Mouse (Mus musculus) kidney, embryonic 14.5 days (tissue): ENCODE measurements around the gene Pxn. TPM values are rescaled to one million over a fixed set of nuclear protein-coding genes. Genes with fewer than 3 reads are reported as not detected.
"Not testable (repeated sequence)": the region's sequence is repeated elsewhere in the genome, so short reads cannot be mapped to it uniquely, and the experiment has no call there.

Source experiments
- ATAC-seq: fragments of 200-750 bp; cut with Nextera tagmentation; 2 replicates; pipeline ENCODE4 v1.8.0; 2017; ENCODE audit warnings: moderate number of reproducible peaks, mild to moderate bottlenecking, moderate TSS enrichment, moderate library complexity; ENCODE audit not compliant: low FRiP score, low TSS enrichment
- H3K27ac ChIP-seq: fragments of 300-500 bp; sonication (generic); 2 replicates; pipeline ENCODE4 v1.5.1; 2014; ENCODE audit warnings: low read depth, mild to moderate bottlenecking, low read length, moderate library complexity, mixed read lengths
- H3K27me3 ChIP-seq: fragments of 300-500 bp; sonication (generic); 2 replicates; pipeline ENCODE4 v1.6.1; 2014; ENCODE audit warnings: mild to moderate bottlenecking, low read length; ENCODE audit not compliant: control insufficient read depth, insufficient read depth
- H3K36me3 ChIP-seq: fragments of 300-500 bp; sonication (generic); 2 replicates; pipeline ENCODE4 v1.6.1; 2014; ENCODE audit warnings: low read length, mixed read lengths; ENCODE audit not compliant: control insufficient read depth, insufficient read depth
- H3K4me1 ChIP-seq: fragments of 300-500 bp; sonication (generic); 2 replicates; pipeline ENCODE4 v1.6.1; 2014; ENCODE audit warnings: low read length, mixed read lengths; ENCODE audit not compliant: control insufficient read depth, insufficient read depth
- H3K4me2 ChIP-seq: fragments of 300-500 bp; sonication (generic); replicated peaks from 2 replicates; pipeline ENCODE4 v1.6.1; 2014; ENCODE audit warnings: low read depth, mild to moderate bottlenecking, low read length
- H3K4me3 ChIP-seq: fragments of 300-500 bp; sonication (generic); 2 replicates; pipeline ENCODE4 v1.5.1; 2014; ENCODE audit warnings: mild to moderate bottlenecking, low read length
- H3K9ac ChIP-seq: fragments of 300-500 bp; sonication (generic); 2 replicates; pipeline ENCODE4 v1.6.1; 2014; ENCODE audit warnings: low read depth, mild to moderate bottlenecking, low read length, moderate library complexity
- H3K9me3 ChIP-seq: fragments of 300-500 bp; sonication (generic); 2 replicates; pipeline ENCODE4 v1.6.1; 2016; ENCODE audit warnings: low read length; ENCODE audit not compliant: control insufficient read depth
- WGBS: fragments of 180-500 bp; shearing (Covaris S2); extraction: QIAGEN DNeasy Blood & Tissue Kit; methylation state at CpG from one replicate; pipeline ENCODE4 v1.1.7; 2014; 5-methylcytosine and 5-hydroxymethylcytosine counted together
- polyA plus RNA-seq: library from polyadenylated mRNA; unstranded; fragments of >200 nt; fragmentation: Nextera tagmentation; extraction: Ambion mirVana; gene quantifications from 2 replicates; pipeline ENCODE4 v1.2.1, GENCODE M21; 2014

The Pxn gene
- polyA plus RNA-seq, 1 experiment from 2014 or later, result 22.4 TPM

DNA sequence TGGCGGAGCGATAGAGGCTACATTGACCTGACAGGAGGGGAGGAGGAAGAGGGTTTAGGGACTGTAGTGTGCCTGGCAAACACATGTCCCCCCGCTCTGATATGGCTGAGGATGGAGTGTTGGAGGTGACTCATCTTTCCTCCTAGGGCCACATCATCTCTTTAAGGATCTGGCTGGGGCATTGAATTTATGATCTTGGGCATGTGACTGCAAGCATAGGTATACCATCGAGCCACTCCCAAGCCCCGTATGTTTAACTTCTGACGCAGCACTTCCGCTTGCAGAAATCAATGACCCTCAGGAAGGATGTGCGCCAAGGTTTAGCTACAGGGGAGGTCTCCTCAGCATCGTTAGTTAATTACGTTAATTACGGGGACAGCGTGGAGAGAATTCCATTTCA is 3.4 kb upstream of the Pxn start:
- H3K9me3 ChIP-seq, result no peaks in the 10 kb centered on the region
- peaks cover 9% of the 10 kb centered on the region for H3K4me1 ChIP-seq
- H3K9ac ChIP-seq, result no peak overlapping the region
- H3K4me3 ChIP-seq, result no peak overlapping the region
- WGBS, result 67% methylated on average over 12 of the region's 12 CpGs
- H3K27me3 ChIP-seq, result no peaks in the 10 kb centered on the region
- H3K4me2 ChIP-seq, result no peak overlapping the region
- ATAC-seq, result no peak
- no peaks in the 10 kb centered on the region for H3K36me3 ChIP-seq
- H3K27ac ChIP-seq, result no peak overlapping the region

DNA sequence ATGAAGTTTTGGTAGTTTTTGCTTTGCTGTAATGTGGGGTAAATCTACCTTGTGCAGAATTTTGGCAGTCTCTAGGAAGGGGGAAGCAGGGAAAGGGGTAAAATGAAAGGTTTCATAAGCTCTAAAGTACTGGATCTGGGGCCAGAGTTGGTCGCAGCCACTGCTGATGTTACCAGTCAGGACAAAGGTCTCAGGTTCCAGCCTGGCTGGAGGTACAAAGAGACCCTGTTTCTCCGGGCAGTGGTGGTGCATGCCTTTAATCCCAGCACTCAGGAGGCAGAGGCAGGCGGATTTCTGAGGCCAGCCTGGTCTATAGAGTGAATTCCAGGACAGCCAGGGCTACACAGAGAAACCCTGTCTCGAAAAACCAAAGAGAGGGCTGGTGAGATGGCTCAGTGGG is 859 bp upstream of the Pxn start:
- not testable (repeated sequence) for H3K27me3 ChIP-seq, H3K27ac ChIP-seq, H3K9me3 ChIP-seq, H3K4me2 ChIP-seq, H3K36me3 ChIP-seq, H3K9ac ChIP-seq, H3K4me3 ChIP-seq, ATAC-seq
- peaks cover 34% of the 10 kb centered on the region for H3K4me1 ChIP-seq
- WGBS, result 74% methylated on average over 4 of the region's 4 CpGs

DNA sequence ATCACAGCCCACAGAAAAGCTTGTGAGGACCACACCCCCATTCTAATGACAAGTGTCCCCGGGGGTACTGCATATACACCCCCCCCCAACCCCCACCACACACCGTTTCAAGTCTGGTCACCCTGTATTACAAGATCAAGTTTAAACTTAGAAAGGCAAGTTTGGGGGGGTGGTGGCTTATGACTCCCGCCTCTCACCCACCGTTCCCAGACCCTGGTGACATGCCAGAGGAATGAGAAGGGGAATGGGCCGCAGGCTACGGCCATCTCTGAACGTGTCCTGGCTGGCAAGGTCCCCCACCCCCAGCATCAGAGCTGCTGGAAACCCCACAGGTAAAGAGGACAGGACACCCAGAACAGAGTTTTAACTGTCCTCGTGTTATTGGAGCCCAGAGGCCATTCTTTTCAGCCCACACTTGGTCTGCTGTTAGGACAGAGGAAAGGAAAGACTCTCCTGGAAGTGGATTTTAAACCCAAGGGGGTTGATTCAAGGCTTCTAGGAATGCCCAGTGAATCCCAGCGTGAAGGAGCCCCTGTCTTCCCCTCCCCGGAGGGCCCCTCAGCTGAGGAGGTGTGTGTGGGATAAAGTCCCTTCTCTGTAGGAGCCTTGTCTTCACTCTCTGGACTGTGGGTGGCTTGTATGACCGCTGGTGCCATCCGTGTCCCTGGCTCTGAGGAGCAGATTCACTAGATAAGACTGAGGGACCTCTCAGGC is 948 bp downstream of the Pxn start:
- Histone ChIP-seq H3K9me3 (no peaks in the 10 kb centered on the region), H3K4me3 (peak overlapping the region; percentile 95), H3K36me3 (no peaks in the 10 kb centered on the region), H3K4me1 (peaks cover 34% of the 10 kb centered on the region), H3K9ac (peak overlapping the region; percentile 95), H3K27me3 (no peaks in the 10 kb centered on the region), H3K27ac (peak overlapping the region; percentile 80; the same call in 1 of the 2 replicates), H3K4me2 (peak overlapping the region; percentile 61)
- ATAC-seq, result no peak
- WGBS, result 18% methylated on average over 12 of the region's 12 CpGs

DNA sequence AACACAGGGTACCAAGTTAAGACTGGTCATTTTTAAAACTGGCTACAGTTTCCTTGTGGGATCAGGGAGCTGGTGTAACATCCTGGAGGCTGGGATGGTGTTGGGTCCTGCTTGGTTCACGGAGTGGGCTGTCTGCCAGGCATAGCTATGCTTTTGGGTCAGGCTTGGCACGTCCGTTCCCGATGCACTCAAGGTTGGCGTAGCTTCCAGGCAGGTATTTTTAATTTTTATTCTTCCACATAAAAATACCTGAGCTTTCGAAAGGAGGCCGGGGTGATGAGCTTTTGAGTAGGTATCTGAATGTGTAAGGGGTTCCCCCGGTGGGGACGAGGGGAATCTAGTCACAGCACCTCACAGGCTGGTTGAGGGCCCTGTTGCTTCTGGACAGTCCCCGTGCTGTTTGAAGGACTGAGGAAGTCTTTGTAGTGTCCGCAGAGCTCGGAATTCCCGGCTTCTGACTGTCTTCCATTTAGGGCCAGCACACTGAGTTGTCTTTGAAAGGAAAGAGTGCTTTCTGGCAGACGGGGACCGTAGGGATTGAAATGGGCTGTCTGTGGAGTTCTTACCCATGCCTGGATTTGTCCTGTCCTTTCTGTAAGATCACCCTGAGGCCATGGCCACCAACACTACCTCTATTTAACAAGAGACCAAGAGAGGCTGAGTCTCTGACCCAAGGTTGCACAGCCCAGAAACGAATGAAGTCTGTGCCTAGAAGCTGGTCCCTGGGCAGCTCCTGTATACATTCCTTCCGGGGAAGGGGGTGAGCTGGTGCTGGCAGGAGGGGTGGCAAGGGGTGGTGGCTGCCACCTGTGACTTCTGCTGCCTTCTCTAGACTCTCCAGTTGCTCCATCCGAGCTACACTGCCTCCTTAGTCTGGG is 1.7 kb downstream of the Pxn start:
- Histone ChIP-seq H3K4me3 (peak overlapping the region; percentile 95), H3K9ac (peak overlapping the region; percentile 95; the same call in 1 of the 2 replicates), H3K9me3 (no peaks in the 10 kb centered on the region), H3K4me1 (peaks cover 34% of the 10 kb centered on the region), H3K27ac (peak overlapping the region; percentile 80), H3K36me3 (no peaks in the 10 kb centered on the region), H3K4me2 (peak overlapping the region; percentile 61), H3K27me3 (no peaks in the 10 kb centered on the region)
- WGBS, result 38% methylated on average over 18 of the region's 18 CpGs
- no peak for ATAC-seq

DNA sequence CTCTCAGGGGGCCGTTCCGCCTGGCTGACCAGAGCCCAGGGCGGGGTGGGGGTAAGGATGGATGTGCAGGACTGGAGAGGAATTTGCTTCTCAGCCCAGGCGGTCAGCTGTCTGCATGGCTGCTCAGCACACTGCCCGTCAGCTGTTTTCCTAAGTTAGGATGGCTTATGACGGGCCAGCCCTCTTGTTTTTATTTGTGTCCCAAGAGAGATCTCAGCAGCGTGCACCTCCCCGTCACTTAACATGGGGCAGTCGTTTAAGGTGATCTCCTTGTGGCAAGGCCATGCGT is 2.3 kb downstream of the Pxn start:
- Histone ChIP-seq H3K9me3 (no peaks in the 10 kb centered on the region), H3K9ac (peak overlapping the region; percentile 95; the same call in 1 of the 2 replicates), H3K4me2 (peak overlapping the region; percentile 61), H3K4me3 (peak overlapping the region; percentile 95), H3K36me3 (no peaks in the 10 kb centered on the region), H3K27me3 (no peaks in the 10 kb centered on the region), H3K4me1 (peaks cover 37% of the 10 kb centered on the region), H3K27ac (peak overlapping the region; percentile 80; the same call in 1 of the 2 replicates)
- peak; percentile 89 for ATAC-seq
- WGBS, result 4% methylated on average over 10 of the region's 10 CpGs

DNA sequence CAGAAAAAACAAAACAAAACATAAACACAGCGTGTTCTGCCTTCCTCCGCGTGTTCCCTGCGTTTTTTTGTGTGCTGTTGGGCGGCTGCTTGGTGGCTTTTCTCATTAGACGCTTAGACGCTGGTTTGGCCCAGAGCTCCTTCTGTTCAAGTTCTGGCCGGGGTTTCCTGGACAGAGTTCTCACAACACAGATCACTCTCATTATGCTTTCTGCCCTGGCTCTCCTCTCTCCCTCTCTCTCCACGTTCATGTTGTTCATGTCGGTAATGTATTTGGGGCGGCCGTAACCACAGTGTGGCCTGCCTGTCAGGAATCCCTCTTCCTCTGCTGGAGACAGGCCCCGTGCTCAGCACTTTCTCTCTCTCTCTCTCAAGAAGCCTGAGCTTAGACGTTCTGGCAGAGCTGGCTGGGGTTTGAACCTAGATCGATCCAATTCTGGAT is 2.9 kb downstream of the Pxn start:
- Histone ChIP-seq H3K4me2 (peak overlapping the region; percentile 61), H3K27me3 (no peaks in the 10 kb centered on the region)

DNA sequence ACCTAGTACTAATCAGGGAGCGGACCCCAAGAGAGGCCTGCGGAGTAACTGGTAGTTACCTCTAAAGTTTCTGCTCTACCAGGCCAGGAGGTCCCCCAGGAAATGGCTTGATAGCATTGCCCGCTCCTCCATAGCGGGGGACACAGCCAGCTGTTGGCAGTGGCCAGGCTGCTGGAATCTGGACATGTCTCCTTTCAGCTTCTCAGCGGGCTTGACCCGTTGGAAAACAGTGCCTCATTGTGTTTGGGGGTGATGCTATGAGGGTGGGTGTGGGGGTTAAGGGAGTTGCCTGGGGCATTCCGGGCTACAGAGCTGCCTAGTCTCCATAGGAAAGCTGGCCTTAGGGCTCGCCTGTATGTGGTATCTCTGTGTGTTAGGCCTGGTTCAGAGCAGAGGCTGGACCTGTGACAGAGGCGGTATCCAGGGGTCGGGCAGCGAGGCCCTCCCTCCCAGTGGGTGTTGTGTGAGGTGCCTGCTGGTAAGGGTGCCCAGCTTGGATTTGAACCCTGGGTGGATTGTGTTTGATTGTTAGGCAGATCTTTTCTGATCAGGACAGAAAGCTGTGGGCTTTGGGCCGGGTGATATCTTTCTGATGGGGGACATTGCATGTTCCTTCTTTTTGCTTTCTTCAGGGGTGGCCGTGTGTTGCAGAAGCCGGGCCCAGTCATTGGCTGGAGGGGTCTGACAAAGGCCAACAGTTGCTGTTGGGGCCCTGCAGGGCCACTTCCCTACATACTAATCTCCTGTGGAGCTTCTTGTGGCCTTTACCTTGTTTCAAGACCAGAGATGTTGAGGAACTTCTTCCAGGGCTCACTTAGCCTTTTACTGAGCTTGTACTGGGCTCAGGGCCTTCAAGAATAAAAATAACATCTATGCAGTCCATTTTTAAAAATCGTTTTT is 3.6 kb downstream of the Pxn start:
- H3K9ac ChIP-seq, result peak overlapping the region; percentile 44; the same call in 1 of the 2 replicates
- H3K27ac ChIP-seq, result peak overlapping the region; percentile 80; the same call in 1 of the 2 replicates
- no peaks in the 10 kb centered on the region for H3K36me3 ChIP-seq
- ATAC-seq, result no peak
- WGBS, result 72% methylated on average over 15 of the region's 15 CpGs
- H3K4me2 ChIP-seq, result peak overlapping the region; percentile 61
- peak overlapping the region; percentile 95; the same call in 1 of the 2 replicates for H3K4me3 ChIP-seq
- H3K27me3 ChIP-seq, result no peaks in the 10 kb centered on the region
- H3K9me3 ChIP-seq, result no peaks in the 10 kb centered on the region
- H3K4me1 ChIP-seq, result peaks cover 47% of the 10 kb centered on the region

More for the DNA sequence above, 2.9 kb downstream of the Pxn start:
- no peaks in the 10 kb centered on the region for H3K9me3 ChIP-seq
- H3K27ac ChIP-seq, result peak overlapping the region; percentile 80
- no peaks in the 10 kb centered on the region for H3K36me3 ChIP-seq
- H3K9ac ChIP-seq, result peak overlapping the region; percentile 44; the same call in 1 of the 2 replicates
- peaks cover 40% of the 10 kb centered on the region for H3K4me1 ChIP-seq
- peak overlapping the region; percentile 95; the same call in 1 of the 2 replicates for H3K4me3 ChIP-seq
- no peak for ATAC-seq
- 13% methylated on average over 15 of the region's 15 CpGs for whole genome bisulfite sequencing

DNA sequence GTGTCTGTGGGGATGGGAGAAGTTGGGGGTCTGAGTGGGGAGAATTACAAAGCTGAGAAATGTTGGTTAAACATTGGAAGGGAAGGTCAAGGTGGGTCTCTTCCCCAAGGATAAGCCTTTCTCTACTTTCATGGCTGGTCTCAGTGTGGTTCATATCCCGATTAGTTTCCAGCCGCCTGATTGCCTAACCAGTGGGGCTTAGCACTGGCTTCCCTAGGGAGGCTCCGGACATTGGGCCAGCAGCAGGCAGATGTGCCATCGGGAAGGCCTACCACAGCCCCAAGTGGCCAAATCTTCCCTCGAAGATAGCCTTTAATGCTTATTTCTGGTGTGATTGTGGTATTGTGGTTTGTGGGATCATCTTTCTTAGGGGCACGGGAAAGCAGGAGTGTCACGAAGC is 5.9 kb downstream of the Pxn start:
- ATAC-seq, result no peak
- H3K27me3 ChIP-seq, result no peaks in the 10 kb centered on the region
- WGBS, result 95% methylated on average over 7 of the region's 7 CpGs

More for the DNA sequence above, 5.9 kb downstream of the Pxn start:
- Histone ChIP-seq H3K4me2 (no peak overlapping the region), H3K4me3 (no peak overlapping the region), H3K9ac (no peak overlapping the region), H3K4me1 (peaks cover 48% of the 10 kb centered on the region), H3K36me3 (no peaks in the 10 kb centered on the region), H3K27ac (no peak overlapping the region), H3K9me3 (no peaks in the 10 kb centered on the region)
